Mouse (Mus musculus): Measurements from ENCODE around the gene Fbxl18. TPM values are rescaled to one million over a fixed set of nuclear protein-coding genes. Genes with fewer than 3 reads are reported as not detected.

Fbxl18 gene
- polyA plus RNA-seq, 1 experiment from 2014 or later: 13.0 TPM

- WGBS: 5% methylated on average over 34 of the region's 35 CpGs
- Histone ChIP-seq H3K9me3 (no peaks in the 10 kb centered on the region), H3K27me3 (no peaks in the 10 kb centered on the region; the same call in 1 of the 2 replicates), H3K9ac (replicated peaks) (peak overlapping the region; percentile 61), H3K4me1 (replicated peaks) (peaks cover 17% of the 10 kb centered on the region), H3K27ac (peak overlapping the region; percentile 60), H3K36me3 (no peaks in the 10 kb centered on the region), H3K4me3 (replicated peaks) (peak overlapping the region; percentile 46), H3K4me2 (peak overlapping the region; percentile 66)
- ATAC-seq (ENCODE audit: insufficient number of reproducible peaks, insufficient read depth, low FRiP score, low TSS enrichment, low read depth): no peak
These were observed 33.7 kb upstream of the Fbxl18 start for GRCm38 (mm10) chr5:142928749-142929399.

- Histone ChIP-seq H3K27ac (no peak overlapping the region), H3K4me2 (no peak overlapping the region), H3K4me1 (replicated peaks) (peaks cover 17% of the 10 kb centered on the region), H3K9ac (replicated peaks) (no peak overlapping the region), H3K27me3 (no peaks in the 10 kb centered on the region; the same call in 1 of the 2 replicates), H3K36me3 (no peaks in the 10 kb centered on the region), H3K9me3 (no peaks in the 10 kb centered on the region), H3K4me3 (replicated peaks) (no peak overlapping the region)
- 93% methylated on average over 12 of the region's 12 CpGs for WGBS
- ATAC-seq (ENCODE audit: insufficient number of reproducible peaks, insufficient read depth, low FRiP score, low TSS enrichment, low read depth): no peak
These were observed 32.2 kb upstream of the Fbxl18 start for GRCm38 (mm10) chr5:142927341-142927930.

GRCm38 (mm10) chr5:142926940-142927228 is 31.7 kb upstream of the Fbxl18 start:
- no peak for ATAC-seq (ENCODE audit: insufficient number of reproducible peaks, insufficient read depth, low FRiP score, low TSS enrichment, low read depth)

GRCm38 (mm10) chr5:142926204-142926939 is 31.2 kb upstream of the Fbxl18 start:
- peak overlapping the region; percentile 53 for H3K27ac ChIP-seq
- no peak overlapping the region for H3K4me3 ChIP-seq (replicated peaks)
- H3K27me3 ChIP-seq: no peaks in the 10 kb centered on the region; the same call in 1 of the 2 replicates
- H3K4me1 ChIP-seq (replicated peaks): peaks cover 10% of the 10 kb centered on the region
- H3K9me3 ChIP-seq: no peaks in the 10 kb centered on the region
- 0 out of 2 replicates have a peak, but pooled peaks have one; percentile 23 for ATAC-seq (ENCODE audit: insufficient number of reproducible peaks, insufficient read depth, low FRiP score, low TSS enrichment, low read depth)
- no peak overlapping the region for H3K4me2 ChIP-seq
- WGBS: 12% methylated on average over 13 of the region's 13 CpGs
- no peaks in the 10 kb centered on the region for H3K36me3 ChIP-seq
- H3K9ac ChIP-seq (replicated peaks): no peak overlapping the region; the same call in 1 of the 2 replicates

More at GRCm38 (mm10) chr5:142926940-142927228, 31.7 kb upstream of the Fbxl18 start:
- WGBS: 42% methylated on average over 3 of the region's 3 CpGs
- Histone ChIP-seq H3K27ac (peak overlapping the region; percentile 53; the same call in 1 of the 2 replicates), H3K4me3 (replicated peaks) (no peak overlapping the region), H3K27me3 (no peaks in the 10 kb centered on the region; the same call in 1 of the 2 replicates), H3K4me1 (replicated peaks) (peaks cover 14% of the 10 kb centered on the region), H3K4me2 (no peak overlapping the region), H3K9ac (replicated peaks) (no peak overlapping the region; the same call in 1 of the 2 replicates), H3K9me3 (no peaks in the 10 kb centered on the region), H3K36me3 (no peaks in the 10 kb centered on the region)

- WGBS: 79% methylated on average over 12 of the region's 12 CpGs
- H3K9me3 ChIP-seq: no peaks in the 10 kb centered on the region
- H3K27ac ChIP-seq: no peak overlapping the region
These were observed 29.2 kb upstream of the Fbxl18 start for GRCm38 (mm10) chr5:142924336-142924959.

GRCm38 (mm10) chr5:142923781-142924180 is 28.6 kb upstream of the Fbxl18 start:
- WGBS: 80% methylated on average over 3 of the region's 3 CpGs
- no peaks in the 10 kb centered on the region for H3K36me3 ChIP-seq
- H3K27ac ChIP-seq: no peak overlapping the region
- H3K9me3 ChIP-seq: no peaks in the 10 kb centered on the region
- no peak overlapping the region for H3K4me2 ChIP-seq
- no peaks in the 10 kb centered on the region; the same call in 1 of the 2 replicates for H3K27me3 ChIP-seq
- H3K4me1 ChIP-seq (replicated peaks): peaks cover 14% of the 10 kb centered on the region
- no peak overlapping the region for H3K4me3 ChIP-seq (replicated peaks)
- H3K9ac ChIP-seq (replicated peaks): no peak overlapping the region
- ATAC-seq (ENCODE audit: insufficient number of reproducible peaks, insufficient read depth, low FRiP score, low TSS enrichment, low read depth): no peak

More at GRCm38 (mm10) chr5:142924336-142924959, 29.2 kb upstream of the Fbxl18 start:
- Histone ChIP-seq H3K4me2 (no peak overlapping the region), H3K9ac (replicated peaks) (no peak overlapping the region), H3K4me3 (replicated peaks) (no peak overlapping the region), H3K36me3 (no peaks in the 10 kb centered on the region), H3K27me3 (no peaks in the 10 kb centered on the region; the same call in 1 of the 2 replicates), H3K4me1 (replicated peaks) (peaks cover 14% of the 10 kb centered on the region)
- ATAC-seq (ENCODE audit: insufficient number of reproducible peaks, insufficient read depth, low FRiP score, low TSS enrichment, low read depth): no peak

GRCm38 (mm10) chr5:142922251-142922650 is 27.0 kb upstream of the Fbxl18 start:
- no peak overlapping the region for H3K9ac ChIP-seq (replicated peaks)
- no peak overlapping the region for H3K4me2 ChIP-seq
- ATAC-seq (ENCODE audit: insufficient number of reproducible peaks, insufficient read depth, low FRiP score, low TSS enrichment, low read depth): no peak
- no peaks in the 10 kb centered on the region for H3K9me3 ChIP-seq
- H3K36me3 ChIP-seq: no peaks in the 10 kb centered on the region
- 81% methylated on average over 5 of the region's 5 CpGs for WGBS
- no peak overlapping the region for H3K27ac ChIP-seq
- no peak overlapping the region for H3K4me3 ChIP-seq (replicated peaks)
- H3K27me3 ChIP-seq: no peaks in the 10 kb centered on the region
- H3K4me1 ChIP-seq (replicated peaks): peaks cover 14% of the 10 kb centered on the region

GRCm38 (mm10) chr5:142921074-142921459 is 25.8 kb upstream of the Fbxl18 start:
- no peak for ATAC-seq (ENCODE audit: insufficient number of reproducible peaks, insufficient read depth, low FRiP score, low TSS enrichment, low read depth)
- H3K27ac ChIP-seq: no peak overlapping the region
- 79% methylated on average over 6 of the region's 6 CpGs for WGBS

GRCm38 (mm10) chr5:142920311-142921073 is 25.3 kb upstream of the Fbxl18 start:
- Histone ChIP-seq H3K4me2 (no peak overlapping the region), H3K4me1 (replicated peaks) (0 out of 2 replicates have a peak, but pooled peaks cover 4% of the 10 kb centered on the region), H3K4me3 (replicated peaks) (no peak overlapping the region), H3K36me3 (no peaks in the 10 kb centered on the region), H3K27ac (no peak overlapping the region), H3K9ac (replicated peaks) (no peak overlapping the region), H3K27me3 (no peaks in the 10 kb centered on the region), H3K9me3 (no peaks in the 10 kb centered on the region)
- no peak for ATAC-seq (ENCODE audit: insufficient number of reproducible peaks, insufficient read depth, low FRiP score, low TSS enrichment, low read depth)
- WGBS: 61% methylated on average over 8 of the region's 8 CpGs

More at GRCm38 (mm10) chr5:142921074-142921459, 25.8 kb upstream of the Fbxl18 start:
- no peak overlapping the region for H3K9ac ChIP-seq (replicated peaks)
- no peak overlapping the region for H3K4me3 ChIP-seq (replicated peaks)
- peaks cover 6% of the 10 kb centered on the region; the same call in 1 of the 2 replicates for H3K4me1 ChIP-seq (replicated peaks)
- H3K4me2 ChIP-seq: no peak overlapping the region
- H3K9me3 ChIP-seq: no peaks in the 10 kb centered on the region
- H3K27me3 ChIP-seq: no peaks in the 10 kb centered on the region
- no peaks in the 10 kb centered on the region for H3K36me3 ChIP-seq

- ATAC-seq (ENCODE audit: insufficient number of reproducible peaks, insufficient read depth, low FRiP score, low TSS enrichment, low read depth): no peak
- H3K9ac ChIP-seq (replicated peaks): no peak overlapping the region
- H3K9me3 ChIP-seq: no peaks in the 10 kb centered on the region
- H3K4me3 ChIP-seq (replicated peaks): no peak overlapping the region
- no peak overlapping the region for H3K4me2 ChIP-seq
- no peaks in the 10 kb centered on the region for H3K36me3 ChIP-seq
- no peaks in the 10 kb centered on the region for H3K27me3 ChIP-seq
- H3K4me1 ChIP-seq (replicated peaks): 0 out of 2 replicates have a peak, but pooled peaks cover 4% of the 10 kb centered on the region
- 92% methylated on average over 8 of the region's 8 CpGs for WGBS
- no peak overlapping the region for H3K27ac ChIP-seq
These were observed 22.2 kb upstream of the Fbxl18 start for GRCm38 (mm10) chr5:142917402-142917801.
